Mouse (Mus musculus): ENCODE results near the gene Nudt4.

DNA sequence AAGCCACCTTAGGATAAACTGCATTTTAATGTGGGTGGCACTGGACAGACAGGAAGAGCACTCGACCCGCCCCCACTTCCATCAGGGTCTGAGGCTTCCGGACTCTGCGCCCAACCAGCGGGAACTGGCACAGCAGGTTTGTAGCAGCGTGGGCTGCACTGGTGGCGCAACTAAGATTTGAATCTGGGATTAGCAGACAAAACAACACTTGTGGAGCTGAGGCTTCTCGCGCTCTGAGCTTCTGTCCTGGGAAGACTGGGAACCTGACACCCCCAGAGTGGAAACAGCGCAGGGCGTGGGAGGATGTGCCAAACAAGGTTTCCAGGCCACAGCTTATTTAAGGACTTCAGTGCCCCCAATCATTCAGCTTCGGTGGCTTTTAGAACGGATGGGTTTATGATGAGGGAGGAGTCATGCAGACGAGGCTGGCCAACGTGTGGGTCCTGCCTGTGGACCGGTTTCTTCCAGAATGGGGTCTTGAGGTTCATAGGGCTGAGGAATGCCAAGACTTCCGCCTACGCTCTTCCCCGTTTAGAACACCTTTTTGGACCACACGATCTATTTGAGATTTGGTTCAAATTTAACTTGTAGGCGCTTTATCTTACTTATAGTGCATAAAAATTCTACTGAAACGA, 41.1 kb upstream of the Nudt4 start:
- TF ChIP-seq USF2 (IDR thresholded peaks at IDR 0.05; ENCODE audit: borderline replicate concordance in 1 of 2, insufficient read depth in 1 of 2, low read depth in 1 of 2, low read length in 2 of 2): no peak
- no peak for TF ChIP-seq CTCF (IDR thresholded peaks at IDR 0.05 in 2 of 3, conservative IDR thresholded peaks at IDR 0.05 in 1 of 3; ENCODE audit: control insufficient read depth in 1 of 3, insufficient read depth in 1 of 3, low read depth in 2 of 3, low read length in 3 of 3, poor library complexity in 1 of 3, severe bottlenecking in 1 of 3)
- TF ChIP-seq POLR2A (IDR thresholded peaks at IDR 0.05; ENCODE audit: control insufficient read depth in 1 of 2, insufficient read depth in 1 of 2, low read depth in 1 of 2, low read length in 2 of 2, poor library complexity in 1 of 2): no peak
- no peak for TF ChIP-seq JUND (IDR thresholded peaks at IDR 0.05; ENCODE audit: low read depth, low read length)
- TF ChIP-seq HCFC1 (IDR thresholded peaks at IDR 0.05; ENCODE audit: low read depth, low read length): no peak
- TF ChIP-seq TAL1 (IDR thresholded peaks at IDR 0.05; ENCODE audit: low read length): no peak
- no peak for TF ChIP-seq ETS1 (IDR thresholded peaks at IDR 0.05; ENCODE audit: low read depth, low read length)
- TF ChIP-seq MAFK (IDR thresholded peaks at IDR 0.05; ENCODE audit: borderline replicate concordance, low read depth, low read length): no peak
- TF ChIP-seq MAX (IDR thresholded peaks at IDR 0.05; ENCODE audit: low read length): no peak
- TF ChIP-seq TBP (IDR thresholded peaks at IDR 0.05; ENCODE audit: low read depth, low read length): no peak
- TF ChIP-seq EP300 (IDR thresholded peaks at IDR 0.05; ENCODE audit: low read depth in 1 of 2, low read length in 2 of 2): no peak
- TF ChIP-seq MAZ (IDR thresholded peaks at IDR 0.05; ENCODE audit: low read depth, low read length): no peak
- TF ChIP-seq BHLHE40 (IDR thresholded peaks at IDR 0.05; ENCODE audit: borderline replicate concordance, low read depth, low read length): no peak
- no peak for TF ChIP-seq GATA1 (IDR thresholded peaks at IDR 0.05; ENCODE audit: low read depth, low read length)

Data from MEL (cell line).